Mouse (Mus musculus) adrenal gland, postnatal 14 days (tissue): ENCODE data around the gene Gm21117. TPM values are rescaled to one million over a fixed set of nuclear protein-coding genes. Genes with fewer than 3 reads are reported as not detected.
"Not testable (repeated sequence)": the region's sequence is repeated elsewhere in the genome, so short reads cannot be mapped to it uniquely, and the experiment has no call there.

Experiments
- DNase-seq: peaks from one replicate; pipeline ENCODE4 v3.0.0; 2021; ENCODE audit warnings: mixed read lengths
- long read RNA-seq, 2 experiments: library from polyadenylated mRNA; stranded (forward); transcript quantifications; one replicate each; pipeline ENCODE4 v2.0.0; 2021
- total RNA-seq: library from RNA; stranded (reverse); gene quantifications from 2 replicates; pipeline ENCODE4 v1.2.3, GENCODE M21; 2021

The Gm21117 gene
- not detected in 2 replicates for total RNA-seq
- long read RNA-seq, experiment 1: 0 reads
- long read RNA-seq, experiment 2: 0 reads

GRCm38 (mm10) chrY:51124920-51125319 is at the start of gene Gm21117:
Gene Gm21117, plus strand, starts transcription at chrY:51125220.
- not testable (repeated sequence) for DNase-seq
